Mouse (Mus musculus) lung, embryonic 15.5 days (tissue): ENCODE measurements around the gene Hmces. TPM values are rescaled to one million over a fixed set of nuclear protein-coding genes. Genes with fewer than 3 reads are reported as not detected.

Experiments used
- ATAC-seq: fragments of 200-750 bp; cut with Nextera tagmentation; 2 replicates; pipeline ENCODE4 v1.8.0; 2017; ENCODE audit warnings: moderate number of reproducible peaks, borderline replicate concordance; ENCODE audit not compliant: low FRiP score, low TSS enrichment; ENCODE audit errors: extremely low read depth
- H3K27ac ChIP-seq: fragments of 300-500 bp; sonication (generic); 2 replicates; pipeline ENCODE4 v1.5.1; 2015; ENCODE audit warnings: moderate library complexity, mild to moderate bottlenecking, inconsistent platforms
- H3K27me3 ChIP-seq: fragments of 300-500 bp; sonication (generic); 2 replicates; pipeline ENCODE4 v1.6.1; 2015; ENCODE audit warnings: inconsistent platforms
- H3K36me3 ChIP-seq: fragments of 300-500 bp; sonication (generic); 2 replicates; pipeline ENCODE4 v1.6.1; 2015; ENCODE audit warnings: inconsistent platforms
- H3K4me1 ChIP-seq: fragments of 300-500 bp; sonication (generic); 2 replicates; pipeline ENCODE4 v1.6.1; 2015; ENCODE audit warnings: inconsistent platforms
- H3K4me2 ChIP-seq: fragments of 300-500 bp; sonication (generic); 2 replicates; pipeline ENCODE4 v1.6.1; 2015; ENCODE audit warnings: inconsistent platforms, mild to moderate bottlenecking, moderate library complexity
- H3K4me3 ChIP-seq: fragments of 300-500 bp; sonication (generic); 2 replicates; pipeline ENCODE4 v1.5.1; 2015; ENCODE audit warnings: mild to moderate bottlenecking, inconsistent platforms
- H3K9ac ChIP-seq: fragments of 300-500 bp; sonication (generic); 2 replicates; pipeline ENCODE4 v1.6.1; 2015; ENCODE audit warnings: inconsistent platforms
- H3K9me3 ChIP-seq: fragments of 300-500 bp; sonication (generic); 2 replicates; pipeline ENCODE4 v1.6.1; 2016; ENCODE audit warnings: inconsistent platforms
- WGBS: fragments of 180-500 bp; shearing (Covaris S2); methylation state at CpG from one replicate; pipeline ENCODE4 v1.1.7; 2015; 5-methylcytosine and 5-hydroxymethylcytosine counted together
- polyA plus RNA-seq: library from polyadenylated mRNA; unstranded; fragments of >200 nt; fragmentation: Nextera tagmentation; extraction: Ambion mirVana; gene quantifications from 2 replicates; pipeline ENCODE4 v1.2.1, GENCODE M21; 2015

Hmces gene
- 55.2 and 57.7 TPM in 2 replicates for polyA plus RNA-seq

GRCm38 (mm10) chr6:87913661-87914325 lies at the start of gene Hmces:
Hmces (plus strand) TSS chr6:87913935.
- peak within 1 kb of the TSS; percentile 89 for H3K4me3 ChIP-seq
- peaks cover 12% of the 10 kb centered on the region for H3K4me1 ChIP-seq
- H3K27ac ChIP-seq: peak within 1 kb of the TSS; percentile 92
- H3K27me3 ChIP-seq: no peaks in the 10 kb centered on the region
- peak within 1 kb of the TSS; percentile 85 for H3K4me2 ChIP-seq
- peak within 1 kb of the TSS; percentile 91 for H3K9ac ChIP-seq
- peak; percentile 90 for ATAC-seq
- peaks cover 70% of the 10 kb centered on the region for H3K36me3 ChIP-seq
- H3K9me3 ChIP-seq: no peaks in the 10 kb centered on the region
- WGBS: under 1% methylated on average over 61 of the region's 62 CpGs

- WGBS: 76% methylated on average over 6 of the region's 6 CpGs
- no peaks in the 10 kb centered on the region for H3K36me3 ChIP-seq
- no peak overlapping the region for H3K27ac ChIP-seq
- no peak overlapping the region for H3K4me2 ChIP-seq
- H3K9ac ChIP-seq: no peak overlapping the region
- no peaks in the 10 kb centered on the region for H3K27me3 ChIP-seq
- no peak for ATAC-seq
- H3K9me3 ChIP-seq: no peaks in the 10 kb centered on the region
- H3K4me3 ChIP-seq: no peak overlapping the region
- H3K4me1 ChIP-seq: peaks cover 4% of the 10 kb centered on the region; the same call in 1 of the 2 replicates
Observed at GRCm38 (mm10) chr6:87866211-87866610, 47.5 kb upstream of the Hmces start.

GRCm38 (mm10) chr6:87867256-87867655 lies 46.5 kb upstream of the Hmces start:
- no peak overlapping the region for H3K9ac ChIP-seq
- no peak overlapping the region for H3K27ac ChIP-seq
- H3K4me2 ChIP-seq: no peak overlapping the region
- no peak for ATAC-seq
- no peaks in the 10 kb centered on the region for H3K9me3 ChIP-seq
- H3K4me1 ChIP-seq: peaks cover 4% of the 10 kb centered on the region; the same call in 1 of the 2 replicates
- 65% methylated on average over 2 of the region's 2 CpGs for WGBS
- H3K27me3 ChIP-seq: no peaks in the 10 kb centered on the region
- H3K36me3 ChIP-seq: no peaks in the 10 kb centered on the region
- H3K4me3 ChIP-seq: no peak overlapping the region

- Histone ChIP-seq H3K4me3 (no peak overlapping the region), H3K9me3 (no peaks in the 10 kb centered on the region), H3K4me2 (no peak overlapping the region), H3K27me3 (no peaks in the 10 kb centered on the region), H3K36me3 (no peaks in the 10 kb centered on the region), H3K4me1 (peaks cover 4% of the 10 kb centered on the region; the same call in 1 of the 2 replicates), H3K9ac (no peak overlapping the region), H3K27ac (peak overlapping the region; percentile 27; the same call in 1 of the 2 replicates)
- 59% methylated on average over 9 of the region's 9 CpGs for WGBS
- ATAC-seq: peak; percentile 84
Observed at GRCm38 (mm10) chr6:87868871-87869506, 44.7 kb upstream of the Hmces start.

GRCm38 (mm10) chr6:87870440-87870839 lies 43.3 kb upstream of the Hmces start:
- Histone ChIP-seq H3K27me3 (no peaks in the 10 kb centered on the region), H3K4me3 (no peak overlapping the region), H3K9me3 (no peaks in the 10 kb centered on the region), H3K27ac (no peak overlapping the region), H3K36me3 (no peaks in the 10 kb centered on the region), H3K4me2 (no peak overlapping the region), H3K9ac (no peak overlapping the region), H3K4me1 (peaks cover 4% of the 10 kb centered on the region; the same call in 1 of the 2 replicates)
- no peak for ATAC-seq
- WGBS: 16% methylated on average over 1 of the region's 1 CpGs

- Histone ChIP-seq H3K27me3 (no peaks in the 10 kb centered on the region), H3K4me2 (no peak overlapping the region), H3K4me3 (no peak overlapping the region), H3K9ac (no peak overlapping the region), H3K27ac (no peak overlapping the region), H3K9me3 (no peaks in the 10 kb centered on the region), H3K36me3 (no peaks in the 10 kb centered on the region), H3K4me1 (peaks cover 4% of the 10 kb centered on the region; the same call in 1 of the 2 replicates)
- 74% methylated on average over 7 of the region's 7 CpGs for WGBS
- no peak for ATAC-seq
Observed at GRCm38 (mm10) chr6:87871240-87871639, 42.5 kb upstream of the Hmces start.

- no peak for ATAC-seq
- 60% methylated on average over 1 of the region's 1 CpGs for WGBS
- no peaks in the 10 kb centered on the region for H3K27me3 ChIP-seq
- H3K9me3 ChIP-seq: no peaks in the 10 kb centered on the region
- H3K9ac ChIP-seq: no peak overlapping the region
- no peak overlapping the region for H3K4me2 ChIP-seq
- no peaks in the 10 kb centered on the region for H3K36me3 ChIP-seq
- no peak overlapping the region for H3K4me3 ChIP-seq
- H3K27ac ChIP-seq: no peak overlapping the region
- H3K4me1 ChIP-seq: peaks cover 4% of the 10 kb centered on the region; the same call in 1 of the 2 replicates
Observed at GRCm38 (mm10) chr6:87873104-87873503, 40.6 kb upstream of the Hmces start.

GRCm38 (mm10) chr6:87873963-87874362 lies 39.8 kb upstream of the Hmces start:
- no peak overlapping the region for H3K27ac ChIP-seq
- WGBS: 84% methylated on average over 2 of the region's 2 CpGs
- H3K9me3 ChIP-seq: no peaks in the 10 kb centered on the region
- no peak for ATAC-seq
- H3K27me3 ChIP-seq: no peaks in the 10 kb centered on the region
- H3K9ac ChIP-seq: no peak overlapping the region
- H3K4me2 ChIP-seq: no peak overlapping the region
- no peaks in the 10 kb centered on the region for H3K36me3 ChIP-seq
- no peak overlapping the region for H3K4me3 ChIP-seq
- peaks cover 3% of the 10 kb centered on the region; the same call in 1 of the 2 replicates for H3K4me1 ChIP-seq

- H3K4me1 ChIP-seq: no peaks in the 10 kb centered on the region
- H3K4me3 ChIP-seq: no peak overlapping the region
- H3K9ac ChIP-seq: no peak overlapping the region
- no peaks in the 10 kb centered on the region for H3K36me3 ChIP-seq
- H3K27ac ChIP-seq: no peak overlapping the region
- no peaks in the 10 kb centered on the region for H3K27me3 ChIP-seq
- no peaks in the 10 kb centered on the region for H3K9me3 ChIP-seq
- no peak overlapping the region for H3K4me2 ChIP-seq
- ATAC-seq: no peak
- WGBS: 75% methylated on average over 1 of the region's 1 CpGs
Observed at GRCm38 (mm10) chr6:87875083-87875482, 38.7 kb upstream of the Hmces start.

- Histone ChIP-seq H3K27me3 (no peaks in the 10 kb centered on the region), H3K9ac (no peak overlapping the region), H3K36me3 (no peaks in the 10 kb centered on the region), H3K4me2 (no peak overlapping the region), H3K27ac (no peak overlapping the region), H3K4me3 (no peak overlapping the region), H3K9me3 (no peaks in the 10 kb centered on the region), H3K4me1 (no peaks in the 10 kb centered on the region)
- 77% methylated on average over 7 of the region's 7 CpGs for WGBS
- ATAC-seq: no peak
Observed at GRCm38 (mm10) chr6:87875562-87875961, 38.2 kb upstream of the Hmces start.

- no peaks in the 10 kb centered on the region for H3K4me1 ChIP-seq
- H3K4me3 ChIP-seq: no peak overlapping the region
- WGBS: 68% methylated on average over 13 of the region's 13 CpGs
- H3K9ac ChIP-seq: no peak overlapping the region
- H3K9me3 ChIP-seq: no peaks in the 10 kb centered on the region
- no peaks in the 10 kb centered on the region for H3K27me3 ChIP-seq
- no peak overlapping the region for H3K4me2 ChIP-seq
- no peaks in the 10 kb centered on the region for H3K36me3 ChIP-seq
- ATAC-seq: no peak
- H3K27ac ChIP-seq: no peak overlapping the region
Observed at GRCm38 (mm10) chr6:87876068-87876643, 37.6 kb upstream of the Hmces start.

GRCm38 (mm10) chr6:87879010-87879409 lies 34.7 kb upstream of the Hmces start:
- H3K27me3 ChIP-seq: no peaks in the 10 kb centered on the region
- H3K36me3 ChIP-seq: no peaks in the 10 kb centered on the region
- no peaks in the 10 kb centered on the region for H3K4me1 ChIP-seq
- H3K9me3 ChIP-seq: no peaks in the 10 kb centered on the region
- no peak overlapping the region for H3K4me2 ChIP-seq
- 26% methylated on average over 4 of the region's 4 CpGs for WGBS
- ATAC-seq: no peak
- no peak overlapping the region for H3K27ac ChIP-seq
- no peak overlapping the region for H3K4me3 ChIP-seq
- no peak overlapping the region for H3K9ac ChIP-seq
